Mouse (Mus musculus) midbrain, embryonic 11.5 days (tissue): ENCODE measurements around the gene Tmem151b. TPM values are rescaled to one million over a fixed set of nuclear protein-coding genes. Genes with fewer than 3 reads are reported as not detected.

Experiments
- ATAC-seq: fragments of 200-750 bp; cut with Nextera tagmentation; 2 replicates; pipeline ENCODE4 v1.8.0; 2017; ENCODE audit warnings: moderate TSS enrichment, moderate library complexity; ENCODE audit not compliant: low FRiP score
- DNase-seq: peaks from one replicate; pipeline ENCODE4 v3.0.0; 2015; ENCODE audit warnings: low spot score; ENCODE audit errors: missing footprints
- H3K27ac ChIP-seq: fragments of 300-500 bp; sonication (generic); 2 replicates; pipeline ENCODE4 v1.5.1; 2014; ENCODE audit warnings: low read depth, low read length
- H3K27me3 ChIP-seq: fragments of 300-500 bp; sonication (generic); 2 replicates; pipeline ENCODE4 v1.6.1; 2014; ENCODE audit warnings: mild to moderate bottlenecking, low read length, moderate library complexity, mixed read lengths; ENCODE audit not compliant: control insufficient read depth, insufficient read depth
- H3K36me3 ChIP-seq: fragments of 300-500 bp; sonication (generic); 2 replicates; pipeline ENCODE4 v1.6.1; 2014; ENCODE audit warnings: mild to moderate bottlenecking, low read length, moderate library complexity, mixed read lengths; ENCODE audit not compliant: control insufficient read depth, insufficient read depth
- H3K4me1 ChIP-seq: fragments of 300-500 bp; sonication (generic); 2 replicates; pipeline ENCODE4 v1.6.1; 2014; ENCODE audit warnings: low read length; ENCODE audit not compliant: control insufficient read depth, insufficient read depth
- H3K4me2 ChIP-seq: fragments of 300-500 bp; sonication (generic); 2 replicates; pipeline ENCODE4 v1.6.1; 2014; ENCODE audit warnings: mild to moderate bottlenecking, moderate library complexity
- H3K4me3 ChIP-seq: fragments of 300-500 bp; sonication (generic); 2 replicates; pipeline ENCODE4 v1.5.1; 2014; ENCODE audit warnings: low read depth, low read length
- H3K9ac ChIP-seq: fragments of 300-500 bp; sonication (generic); 2 replicates; pipeline ENCODE4 v1.6.1; 2014; ENCODE audit warnings: low read length
- H3K9me3 ChIP-seq: fragments of 300-500 bp; sonication (generic); 2 replicates; pipeline ENCODE4 v1.6.1; 2016; ENCODE audit warnings: low read length; ENCODE audit not compliant: control insufficient read depth
- WGBS: fragments of 180-500 bp; shearing (Covaris S2); extraction: QIAGEN DNeasy Blood & Tissue Kit; methylation state at CpG from one replicate; pipeline ENCODE4 v1.1.7; 2014; 5-methylcytosine and 5-hydroxymethylcytosine counted together
- polyA plus RNA-seq: library from polyadenylated mRNA; unstranded; fragments of >200 nt; fragmentation: Nextera tagmentation; extraction: Ambion mirVana; gene quantifications from 2 replicates; pipeline ENCODE4 v1.2.1, GENCODE M21; 2014

Gene Tmem151b
- polyA plus RNA-seq, 1 experiment from 2014 or later = 6.2 TPM

- DNase-seq (no peak), ATAC-seq (no peak)
- H3K9ac ChIP-seq = no peak overlapping the region
- H3K4me3 ChIP-seq = no peak overlapping the region
- no peaks in the 10 kb centered on the region for H3K27me3 ChIP-seq
- no peaks in the 10 kb centered on the region for H3K9me3 ChIP-seq
- WGBS = 69% methylated on average over 7 of the region's 7 CpGs
- no peaks in the 10 kb centered on the region for H3K36me3 ChIP-seq
- no peak overlapping the region for H3K27ac ChIP-seq
- peaks cover 6% of the 10 kb centered on the region; the same call in 1 of the 2 replicates for H3K4me1 ChIP-seq
- no peak overlapping the region for H3K4me2 ChIP-seq
These were observed 29.4 kb upstream of the Tmem151b start for GRCm38 (mm10) chr17:45578843-45579242.

GRCm38 (mm10) chr17:45578242-45578641 lies 28.8 kb upstream of the Tmem151b start:
- H3K9me3 ChIP-seq = no peaks in the 10 kb centered on the region
- peaks cover 6% of the 10 kb centered on the region; the same call in 1 of the 2 replicates for H3K4me1 ChIP-seq
- WGBS = 67% methylated on average over 5 of the region's 5 CpGs
- H3K4me3 ChIP-seq = no peak overlapping the region
- DNase-seq (no peak), ATAC-seq (no peak)
- no peak overlapping the region for H3K27ac ChIP-seq
- no peaks in the 10 kb centered on the region for H3K36me3 ChIP-seq
- no peaks in the 10 kb centered on the region for H3K27me3 ChIP-seq
- H3K9ac ChIP-seq = no peak overlapping the region
- H3K4me2 ChIP-seq = no peak overlapping the region

- no peak overlapping the region for H3K4me3 ChIP-seq
- H3K36me3 ChIP-seq = peaks cover 13% of the 10 kb centered on the region
- no peaks in the 10 kb centered on the region for H3K27me3 ChIP-seq
- no peak overlapping the region for H3K27ac ChIP-seq
- ATAC-seq (no peak), DNase-seq (no peak)
- WGBS = 89% methylated on average over 8 of the region's 8 CpGs
- no peak overlapping the region for H3K4me2 ChIP-seq
- H3K4me1 ChIP-seq = peaks cover 13% of the 10 kb centered on the region
- no peak overlapping the region; the same call in 1 of the 2 replicates for H3K9ac ChIP-seq
- no peaks in the 10 kb centered on the region for H3K9me3 ChIP-seq
These were observed 25.8 kb upstream of the Tmem151b start for GRCm38 (mm10) chr17:45575123-45575897.

- H3K4me3 ChIP-seq = peak overlapping the region; percentile 99
- H3K9ac ChIP-seq = peak overlapping the region; percentile 99
- DNase-seq (peak; percentile 96), ATAC-seq (peak; percentile 39)
- H3K36me3 ChIP-seq = peaks cover 23% of the 10 kb centered on the region
- peak overlapping the region; percentile 78 for H3K4me2 ChIP-seq
- WGBS = 2% methylated on average over 17 of the region's 17 CpGs
- peak overlapping the region; percentile 92 for H3K27ac ChIP-seq
- no peaks in the 10 kb centered on the region for H3K27me3 ChIP-seq
- H3K9me3 ChIP-seq = no peaks in the 10 kb centered on the region
- peaks cover 13% of the 10 kb centered on the region for H3K4me1 ChIP-seq
These were observed 24.8 kb upstream of the Tmem151b start for GRCm38 (mm10) chr17:45574129-45574761.

- peaks cover 13% of the 10 kb centered on the region for H3K4me1 ChIP-seq
These were observed 24.3 kb upstream of the Tmem151b start for GRCm38 (mm10) chr17:45573780-45574123.

GRCm38 (mm10) chr17:45573087-45573779 lies 23.8 kb upstream of the Tmem151b start, which contains the start of gene Hsp90ab1:
Gene Hsp90ab1 (minus strand): TSS chr17:45573271.
- under 1% methylated on average over 41 of the region's 41 CpGs for WGBS
- H3K4me2 ChIP-seq = peak within 1 kb of the TSS; percentile 78
- peak; percentile 100 for DNase-seq
- H3K4me1 ChIP-seq = peaks cover 13% of the 10 kb centered on the region
- H3K36me3 ChIP-seq = peaks cover 32% of the 10 kb centered on the region
- H3K9me3 ChIP-seq = no peaks in the 10 kb centered on the region
- peak within 1 kb of the TSS; percentile 99 for H3K4me3 ChIP-seq
- H3K27ac ChIP-seq = peak within 1 kb of the TSS; percentile 92
- no peaks in the 10 kb centered on the region for H3K27me3 ChIP-seq
- peak within 1 kb of the TSS; percentile 99 for H3K9ac ChIP-seq
- ATAC-seq = peak; percentile 84

More at GRCm38 (mm10) chr17:45573780-45574123, 24.3 kb upstream of the Tmem151b start:
- ATAC-seq (peak; percentile 67), DNase-seq (peak; percentile 99)
- peak overlapping the region; percentile 92 for H3K27ac ChIP-seq
- H3K4me2 ChIP-seq = peak overlapping the region; percentile 78
- H3K4me3 ChIP-seq = peak overlapping the region; percentile 99
- no peaks in the 10 kb centered on the region for H3K27me3 ChIP-seq
- under 1% methylated on average over 18 of the region's 18 CpGs for WGBS
- H3K9ac ChIP-seq = peak overlapping the region; percentile 99
- H3K9me3 ChIP-seq = no peaks in the 10 kb centered on the region
- peaks cover 28% of the 10 kb centered on the region for H3K36me3 ChIP-seq

- Histone ChIP-seq H3K4me1 (peaks cover 16% of the 10 kb centered on the region), H3K27me3 (no peaks in the 10 kb centered on the region), H3K9me3 (no peaks in the 10 kb centered on the region), H3K4me2 (peak overlapping the region; percentile 78), H3K36me3 (peaks cover 37% of the 10 kb centered on the region), H3K27ac (peak overlapping the region; percentile 92), H3K4me3 (peak overlapping the region; percentile 99), H3K9ac (peak overlapping the region; percentile 99)
- peak; percentile 98 for DNase-seq
- ATAC-seq = peak; percentile 68
- WGBS = under 1% methylated on average over 50 of the region's 57 CpGs
These were observed 22.9 kb upstream of the Tmem151b start for GRCm38 (mm10) chr17:45572103-45573086.

- no peak overlapping the region for H3K4me2 ChIP-seq
- DNase-seq (no peak), ATAC-seq (no peak)
- no peaks in the 10 kb centered on the region for H3K9me3 ChIP-seq
- WGBS = 86% methylated on average over 4 of the region's 4 CpGs
- no peak overlapping the region for H3K4me3 ChIP-seq
- H3K4me1 ChIP-seq = peaks cover 24% of the 10 kb centered on the region
- H3K9ac ChIP-seq = no peak overlapping the region
- H3K36me3 ChIP-seq = peaks cover 43% of the 10 kb centered on the region
- no peak overlapping the region for H3K27ac ChIP-seq
- no peaks in the 10 kb centered on the region for H3K27me3 ChIP-seq
These were observed 20.5 kb upstream of the Tmem151b start for GRCm38 (mm10) chr17:45569999-45570398.
